Mouse (Mus musculus): ENCODE measurements around the gene Gm4981. TPM values are rescaled to one million over a fixed set of nuclear protein-coding genes. Genes with fewer than 3 reads are reported as not detected.
"Not testable (repeated sequence)": the region's sequence is repeated elsewhere in the genome, so short reads cannot be mapped to it uniquely, and the experiment has no call there.

Gm4981 gene
- polyA plus RNA-seq, 1 experiment, result 0.20 TPM

DNA sequence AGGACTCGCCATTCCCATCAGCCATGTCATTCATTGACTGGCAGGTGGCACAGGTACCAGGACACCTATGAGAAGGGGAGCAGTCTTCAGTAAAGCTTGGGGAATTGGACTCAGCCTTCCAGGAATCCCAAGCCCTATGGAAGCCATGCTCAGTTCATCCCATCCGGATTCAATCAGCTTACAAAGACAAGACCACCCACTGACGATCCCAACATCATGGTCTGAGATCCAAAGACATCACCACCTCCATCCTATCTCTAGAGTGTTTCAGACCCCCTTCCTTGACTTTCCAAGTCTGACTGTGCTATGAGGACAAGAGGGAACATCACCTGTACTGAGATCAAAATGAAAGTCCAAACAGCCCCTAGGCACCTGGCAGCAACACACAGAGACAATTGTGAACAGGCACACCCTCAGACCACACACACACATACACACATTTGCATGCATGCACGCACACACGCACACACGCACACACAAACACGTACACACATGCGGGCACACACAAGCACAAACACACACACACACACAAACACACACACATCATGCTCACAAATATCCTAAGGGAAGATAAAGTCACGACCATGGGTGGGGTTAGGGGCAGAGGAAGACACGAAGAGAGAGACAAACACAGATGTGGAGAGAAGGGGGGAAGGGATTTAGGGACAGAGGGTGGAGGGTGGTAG lies 3.3 kb downstream of the Gm4981 start:
- not testable (repeated sequence) for H3K27me3 ChIP-seq (ENCODE audit: control insufficient read depth, insufficient read depth, low read length); H3K27ac ChIP-seq (ENCODE audit: control insufficient read depth, insufficient read depth, low read depth, low read length); H3K4me3 ChIP-seq (ENCODE audit: control insufficient read depth, low read depth, low read length); H3K4me1 ChIP-seq (ENCODE audit: control insufficient read depth, insufficient read depth, low read length); H3K36me3 ChIP-seq (ENCODE audit: control insufficient read depth, insufficient read depth, low read length)

DNA sequence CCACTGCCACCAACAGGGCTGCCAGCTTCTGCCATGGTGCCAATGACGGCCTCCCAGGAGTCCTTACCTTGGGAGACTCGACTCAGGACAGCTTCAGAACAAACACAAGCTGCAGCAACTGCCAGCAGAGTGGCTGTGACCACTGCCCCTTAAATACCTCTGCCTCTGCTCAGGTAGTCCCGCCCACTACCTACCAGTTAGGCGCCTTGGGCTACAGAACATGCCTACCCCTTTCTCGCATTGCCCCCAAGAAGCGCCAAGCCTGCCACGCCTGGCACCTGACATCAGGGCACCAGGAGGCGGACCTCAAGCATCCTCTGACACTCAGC lies 3.9 kb downstream of the Gm4981 start, which contains the start of gene Duxf3:
Gene Duxf3 (minus strand): TSS at position 35 of the 329 bp plus-strand sequence.
- H3K36me3 ChIP-seq (ENCODE audit: control insufficient read depth, insufficient read depth, low read length); H3K27ac ChIP-seq (ENCODE audit: control insufficient read depth, insufficient read depth, low read depth, low read length); H3K27me3 ChIP-seq (ENCODE audit: control insufficient read depth, insufficient read depth, low read length); H3K4me1 ChIP-seq (ENCODE audit: control insufficient read depth, insufficient read depth, low read length): not testable (repeated sequence)
- peak within 1 kb of the TSS; percentile 0; the same call in 1 of the 2 replicates for H3K4me3 ChIP-seq (ENCODE audit: control insufficient read depth, low read depth, low read length)

DNA sequence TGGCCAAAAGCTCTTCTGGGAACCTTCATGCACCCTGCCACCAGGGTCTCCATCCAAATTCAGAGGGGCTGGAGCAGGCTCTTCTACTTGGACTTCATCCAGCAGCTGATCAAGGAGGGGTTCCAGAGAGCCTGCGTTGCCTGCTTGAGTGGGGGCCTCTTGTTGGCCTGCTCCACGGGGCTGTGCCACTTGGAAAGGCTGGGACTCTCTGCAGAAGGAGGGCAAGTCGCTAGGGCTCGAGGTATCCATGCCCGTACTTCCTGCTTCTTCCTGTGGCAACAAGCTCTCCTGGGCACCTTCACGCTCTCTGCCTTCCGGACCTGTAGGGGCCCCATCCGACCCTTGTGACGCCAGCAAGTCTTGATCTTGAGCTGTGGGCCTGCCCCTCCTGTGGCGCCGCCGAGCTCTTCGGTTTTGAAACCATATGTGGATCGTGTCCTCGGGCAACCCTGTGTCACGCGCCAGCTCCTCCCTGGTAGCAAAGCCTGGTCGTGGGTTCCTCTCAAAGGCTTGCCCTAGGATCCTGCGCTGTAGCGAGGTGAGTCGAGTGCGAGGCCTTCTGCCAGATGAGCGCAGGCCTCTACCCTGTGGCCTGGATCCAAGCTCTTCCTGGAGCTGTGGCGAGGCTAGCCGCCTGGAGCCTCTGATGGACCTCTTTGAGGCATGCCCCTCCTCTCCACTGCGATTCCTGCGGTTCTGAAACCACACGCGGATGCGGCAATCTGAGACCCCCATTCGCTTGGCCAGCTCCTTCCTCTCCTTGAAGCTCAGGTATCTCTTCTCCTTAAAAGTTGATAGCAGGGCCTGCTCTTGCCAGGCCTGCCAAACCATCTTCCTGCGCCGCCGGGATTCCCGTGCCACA lies 4.5 kb downstream of the Gm4981 start:
- H3K36me3 ChIP-seq (ENCODE audit: control insufficient read depth, insufficient read depth, low read length); H3K4me1 ChIP-seq (ENCODE audit: control insufficient read depth, insufficient read depth, low read length); H3K27ac ChIP-seq (ENCODE audit: control insufficient read depth, insufficient read depth, low read depth, low read length); H3K27me3 ChIP-seq (ENCODE audit: control insufficient read depth, insufficient read depth, low read length): not testable (repeated sequence)
- peak overlapping the region; percentile 0; the same call in 1 of the 2 replicates for H3K4me3 ChIP-seq (ENCODE audit: control insufficient read depth, low read depth, low read length)

DNA sequence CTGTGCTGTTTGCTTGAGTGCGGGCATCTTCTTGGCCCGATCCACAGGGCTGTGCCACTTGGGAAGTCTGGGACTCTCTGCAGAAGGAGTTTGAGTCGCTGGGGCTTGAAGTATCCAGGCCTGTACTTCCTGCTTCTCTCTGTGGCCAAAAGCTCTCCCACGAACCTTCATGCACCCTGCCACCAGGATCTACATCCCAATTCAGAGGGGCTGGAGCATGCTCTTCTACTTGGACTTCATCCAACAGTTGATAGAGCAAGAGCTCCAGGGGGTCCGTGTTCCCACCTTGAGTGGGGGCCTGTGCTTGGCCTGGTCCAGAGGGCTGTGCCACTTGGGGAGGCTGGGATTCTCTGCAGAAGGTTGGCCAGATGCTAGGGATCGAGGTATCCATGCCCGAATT lies 5.4 kb downstream of the Gm4981 start:
- not testable (repeated sequence) for H3K27ac ChIP-seq (ENCODE audit: control insufficient read depth, insufficient read depth, low read depth, low read length); H3K4me3 ChIP-seq (ENCODE audit: control insufficient read depth, low read depth, low read length); H3K27me3 ChIP-seq (ENCODE audit: control insufficient read depth, insufficient read depth, low read length); H3K4me1 ChIP-seq (ENCODE audit: control insufficient read depth, insufficient read depth, low read length); H3K36me3 ChIP-seq (ENCODE audit: control insufficient read depth, insufficient read depth, low read length)

DNA sequence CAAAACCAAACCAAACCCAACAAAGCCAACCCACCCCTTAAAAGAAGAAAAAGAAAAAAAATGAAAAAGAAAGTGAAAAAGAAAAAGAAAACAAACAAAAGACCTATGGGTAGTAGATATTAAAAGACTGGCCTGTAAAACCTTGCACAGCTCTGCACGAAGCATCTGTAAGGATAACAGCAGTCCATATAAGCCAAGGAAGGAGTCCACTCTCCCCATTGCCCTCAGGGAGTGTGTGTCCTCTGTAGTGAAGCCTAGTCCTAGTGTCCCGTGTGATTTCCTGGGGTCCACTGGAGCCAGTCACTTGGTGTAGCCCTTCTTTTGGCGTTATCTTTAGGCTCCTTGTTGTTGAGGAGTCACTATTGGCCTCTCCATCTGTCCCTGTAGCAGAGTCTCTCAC lies 6.5 kb downstream of the Gm4981 start:
- not testable (repeated sequence) for H3K36me3 ChIP-seq (ENCODE audit: control insufficient read depth, insufficient read depth, low read length); H3K27ac ChIP-seq (ENCODE audit: control insufficient read depth, insufficient read depth, low read depth, low read length); H3K27me3 ChIP-seq (ENCODE audit: control insufficient read depth, insufficient read depth, low read length); H3K4me3 ChIP-seq (ENCODE audit: control insufficient read depth, low read depth, low read length); H3K4me1 ChIP-seq (ENCODE audit: control insufficient read depth, insufficient read depth, low read length)

DNA sequence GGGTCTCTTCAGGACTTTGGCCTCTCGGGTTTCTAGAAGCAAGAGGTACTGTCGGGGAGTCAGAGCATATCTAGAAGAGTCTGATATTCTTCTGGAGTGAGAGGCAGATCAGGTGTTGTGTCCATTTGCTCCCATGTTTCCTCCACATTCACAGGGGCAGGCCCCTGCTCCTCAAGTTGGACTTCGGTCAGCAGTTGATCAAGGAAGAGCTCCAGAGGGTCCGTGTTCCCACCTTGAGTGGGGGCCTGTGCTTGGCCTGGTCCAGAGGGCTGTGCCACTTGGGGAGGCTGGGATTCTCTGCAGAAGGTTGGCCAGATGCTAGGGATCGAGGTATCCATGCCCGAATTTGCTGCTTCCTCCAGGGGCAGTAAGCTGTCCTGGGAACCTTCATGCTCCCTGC lies 8.7 kb downstream of the Gm4981 start:
- not testable (repeated sequence) for H3K4me3 ChIP-seq (ENCODE audit: control insufficient read depth, low read depth, low read length); H3K36me3 ChIP-seq (ENCODE audit: control insufficient read depth, insufficient read depth, low read length); H3K4me1 ChIP-seq (ENCODE audit: control insufficient read depth, insufficient read depth, low read length); H3K27ac ChIP-seq (ENCODE audit: control insufficient read depth, insufficient read depth, low read depth, low read length); H3K27me3 ChIP-seq (ENCODE audit: control insufficient read depth, insufficient read depth, low read length)

DNA sequence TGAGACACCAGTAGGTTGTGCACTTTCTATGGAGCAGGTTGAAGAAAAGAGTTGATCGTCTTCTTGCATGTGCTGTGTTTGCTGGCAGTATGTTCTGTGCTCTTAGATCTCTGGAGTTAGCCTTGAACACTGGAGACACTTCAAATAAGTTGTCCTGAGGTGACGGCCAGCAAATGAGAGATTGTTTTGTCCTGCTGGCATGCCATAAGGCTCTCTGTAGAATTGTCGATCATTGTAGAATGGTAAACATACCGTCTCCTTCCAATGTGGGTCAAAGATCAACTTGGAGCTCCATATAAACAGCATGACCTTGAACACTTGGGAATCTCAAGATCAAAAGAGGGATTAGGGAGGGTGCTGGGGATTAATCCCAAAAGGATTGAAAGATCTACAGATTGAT lies 10.1 kb downstream of the Gm4981 start:
- H3K4me1 ChIP-seq (ENCODE audit: control insufficient read depth, insufficient read depth, low read length); H3K36me3 ChIP-seq (ENCODE audit: control insufficient read depth, insufficient read depth, low read length); H3K27me3 ChIP-seq (ENCODE audit: control insufficient read depth, insufficient read depth, low read length); H3K27ac ChIP-seq (ENCODE audit: control insufficient read depth, insufficient read depth, low read depth, low read length); H3K4me3 ChIP-seq (ENCODE audit: control insufficient read depth, low read depth, low read length): not testable (repeated sequence)

DNA sequence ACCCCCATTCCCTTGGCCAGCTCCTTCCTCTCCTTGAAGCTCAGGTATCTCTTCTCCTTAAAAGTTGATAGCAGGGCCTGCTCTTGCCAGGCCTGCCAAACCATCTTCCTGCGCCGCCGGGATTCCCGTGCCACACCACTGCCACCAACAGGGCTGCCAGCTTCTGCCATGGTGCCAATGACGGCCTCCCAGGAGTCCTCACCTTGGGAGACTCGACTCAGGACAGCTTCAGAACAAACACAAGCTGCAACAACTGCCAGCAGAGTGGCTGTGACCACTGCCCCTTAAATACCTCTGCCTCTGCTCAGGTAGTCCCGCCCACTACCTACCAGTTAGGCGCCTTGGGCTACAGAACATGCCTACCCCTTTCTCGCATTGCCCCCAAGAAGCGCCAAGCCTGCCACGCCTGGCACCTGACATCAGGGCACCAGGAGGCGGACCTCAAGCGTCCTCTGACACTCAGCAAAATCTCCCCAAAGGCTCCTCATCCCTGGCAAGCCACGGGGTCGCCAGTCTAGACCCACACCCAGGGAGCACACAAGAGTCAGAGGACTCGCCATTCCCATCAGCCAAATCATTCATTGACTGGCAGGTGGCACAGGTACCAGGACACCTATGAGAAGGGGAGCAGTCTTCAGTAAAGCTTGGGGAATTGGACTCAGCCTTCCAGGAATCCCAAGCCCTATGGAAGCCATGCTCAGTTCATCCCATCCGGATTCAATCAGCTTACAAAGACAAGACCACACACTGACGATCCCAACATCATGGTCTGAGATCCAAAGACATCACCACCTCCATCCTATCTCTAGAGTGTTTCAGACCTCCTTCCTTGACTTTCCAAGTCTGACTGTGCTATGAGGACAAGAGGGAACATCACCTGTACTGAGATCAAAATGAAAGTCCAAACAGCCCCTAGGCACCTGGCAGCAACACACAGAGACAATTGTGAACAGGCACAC lies 11.4 kb downstream of the Gm4981 start, which contains the start of gene AW822073:
Gene AW822073 (minus strand): TSS at position 104 of the 959 bp plus-strand sequence.
- H3K27ac ChIP-seq (ENCODE audit: control insufficient read depth, insufficient read depth, low read depth, low read length); H3K4me3 ChIP-seq (ENCODE audit: control insufficient read depth, low read depth, low read length); H3K27me3 ChIP-seq (ENCODE audit: control insufficient read depth, insufficient read depth, low read length); H3K36me3 ChIP-seq (ENCODE audit: control insufficient read depth, insufficient read depth, low read length); H3K4me1 ChIP-seq (ENCODE audit: control insufficient read depth, insufficient read depth, low read length): not testable (repeated sequence)

DNA sequence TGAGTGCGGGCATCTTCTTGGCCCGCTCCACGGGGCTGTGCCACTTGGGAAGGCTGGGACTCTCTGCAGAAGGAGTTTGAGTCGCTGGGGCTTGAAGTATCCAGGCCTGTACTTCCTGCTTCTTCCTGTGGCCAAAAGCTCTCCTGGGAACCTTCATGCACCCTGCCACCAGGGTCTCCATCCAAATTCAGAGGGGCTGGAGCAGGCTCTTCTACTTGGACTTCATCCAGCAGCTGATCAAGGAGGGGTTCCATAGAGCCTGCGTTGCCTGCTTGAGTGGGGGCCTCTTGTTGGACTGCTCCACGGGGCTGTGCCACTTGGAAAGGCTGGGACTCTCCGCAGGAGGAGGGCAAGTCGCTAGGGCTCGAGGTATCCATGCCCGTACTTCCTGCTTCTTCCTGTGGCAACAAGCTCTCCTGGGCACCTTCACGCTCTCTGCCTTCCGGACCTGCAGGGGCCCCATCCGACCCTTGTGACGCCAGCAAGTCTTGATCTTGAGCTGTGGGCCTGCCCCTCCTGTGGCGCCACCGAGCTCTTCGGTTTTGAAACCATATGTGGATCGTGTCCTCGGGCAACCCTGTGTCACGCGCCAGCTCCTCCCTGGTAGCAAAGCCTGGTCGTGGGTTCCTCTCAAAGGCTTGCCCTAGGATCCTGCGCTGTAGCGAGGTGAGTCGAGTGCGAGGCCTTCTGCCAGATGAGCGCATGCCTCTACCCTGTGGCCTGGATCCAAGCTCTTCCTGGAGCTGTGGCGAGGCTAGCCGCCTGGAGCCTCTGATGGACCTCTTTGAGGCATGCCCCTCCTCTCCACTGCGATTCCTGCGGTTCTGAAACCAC lies 12.3 kb downstream of the Gm4981 start:
- H3K4me3 ChIP-seq (ENCODE audit: control insufficient read depth, low read depth, low read length); H3K4me1 ChIP-seq (ENCODE audit: control insufficient read depth, insufficient read depth, low read length); H3K36me3 ChIP-seq (ENCODE audit: control insufficient read depth, insufficient read depth, low read length); H3K27ac ChIP-seq (ENCODE audit: control insufficient read depth, insufficient read depth, low read depth, low read length); H3K27me3 ChIP-seq (ENCODE audit: control insufficient read depth, insufficient read depth, low read length): not testable (repeated sequence)

DNA sequence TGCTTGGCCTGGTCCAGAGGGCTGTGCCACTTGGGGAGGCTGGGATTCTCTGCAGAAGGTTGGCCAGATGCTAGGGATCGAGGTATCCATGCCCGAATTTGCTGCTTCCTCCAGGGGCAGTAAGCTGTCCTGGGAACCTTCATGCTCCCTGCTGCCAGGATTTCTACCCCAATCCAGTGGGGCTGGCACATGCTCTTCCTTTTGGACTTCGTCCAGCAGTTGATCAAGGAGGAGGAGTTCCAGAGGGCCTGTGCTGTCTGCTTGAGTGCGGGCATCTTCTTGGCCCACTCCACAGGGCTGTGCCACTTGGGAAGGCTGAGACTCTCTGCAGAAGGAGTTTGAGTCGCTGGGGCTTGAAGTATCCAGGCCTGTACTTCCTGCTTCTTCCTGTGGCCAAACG lies 13.3 kb downstream of the Gm4981 start:
- H3K27ac ChIP-seq (ENCODE audit: control insufficient read depth, insufficient read depth, low read depth, low read length); H3K27me3 ChIP-seq (ENCODE audit: control insufficient read depth, insufficient read depth, low read length); H3K4me1 ChIP-seq (ENCODE audit: control insufficient read depth, insufficient read depth, low read length); H3K36me3 ChIP-seq (ENCODE audit: control insufficient read depth, insufficient read depth, low read length); H3K4me3 ChIP-seq (ENCODE audit: control insufficient read depth, low read depth, low read length): not testable (repeated sequence)

DNA sequence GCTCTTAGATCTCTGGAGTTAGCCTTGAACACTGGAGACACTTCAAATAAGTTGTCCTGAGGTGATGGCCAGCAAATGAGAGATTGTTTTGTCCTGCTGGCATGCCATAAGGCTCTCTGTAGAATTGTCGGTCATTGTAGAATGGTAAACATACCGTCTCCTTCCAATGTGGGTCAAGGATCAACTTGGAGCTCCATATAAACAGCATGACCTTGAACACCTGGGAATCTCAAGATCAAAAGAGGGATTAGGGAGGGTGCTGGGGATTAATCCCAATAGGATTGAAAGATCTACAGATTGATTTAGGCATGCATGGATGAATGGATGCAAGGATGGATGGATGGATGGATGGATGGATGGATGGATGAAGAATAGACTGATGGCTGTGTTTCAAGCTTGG lies 14.9 kb downstream of the Gm4981 start:
- not testable (repeated sequence) for H3K27me3 ChIP-seq (ENCODE audit: control insufficient read depth, insufficient read depth, low read length); H3K4me3 ChIP-seq (ENCODE audit: control insufficient read depth, low read depth, low read length); H3K4me1 ChIP-seq (ENCODE audit: control insufficient read depth, insufficient read depth, low read length); H3K36me3 ChIP-seq (ENCODE audit: control insufficient read depth, insufficient read depth, low read length); H3K27ac ChIP-seq (ENCODE audit: control insufficient read depth, insufficient read depth, low read depth, low read length)
